Mouse (Mus musculus): ENCODE measurements around the gene Taf3. TPM values are rescaled to one million over a fixed set of nuclear protein-coding genes. Genes with fewer than 3 reads are reported as not detected.

The Taf3 gene
- polyA plus RNA-seq, 2 experiments, result 4.7 to 5.0 TPM

- no peak for ATAC-seq (ENCODE audit: insufficient read depth)
- Histone ChIP-seq H3K4me1 (replicated peaks; ENCODE audit: control insufficient read depth in 2 of 2, insufficient read depth in 2 of 2, low read length in 1 of 2) (peaks cover 0 to 4% of the 10 kb centered on the region in 2 experiments; a peak in 2 of 4 replicates), H3K36me3 (replicated peaks; ENCODE audit: control insufficient read depth, insufficient read depth, low read depth) (no peaks in the 10 kb centered on the region), H3K27ac (no peak overlapping the region), H3K9ac (replicated peaks) (no peak overlapping the region), H3K4me3 (ENCODE audit: insufficient read depth in 1 of 2, low read depth in 2 of 2, low read length in 2 of 2) (no peak overlapping the region), H3K9me3 (ENCODE audit: control insufficient read depth, low read length) (no peaks in the 10 kb centered on the region), H3K4me2 (ENCODE audit: low read depth) (no peak overlapping the region), H3K27me3 (ENCODE audit: control insufficient read depth, insufficient read depth, low read length) (no peaks in the 10 kb centered on the region)
- DNase-seq (ENCODE audit: low read depth in 3 of 3, low spot score in 3 of 3), result no peak
- TF ChIP-seq CTCF (IDR thresholded peaks at IDR 0.05; ENCODE audit: low read depth), result no peak
- no peak for TF ChIP-seq EP300 (IDR thresholded peaks at IDR 0.05; ENCODE audit: low read depth)
- WGBS (ENCODE audit: insufficient replicate concordance), result 23% methylated on average over 1 of the region's 1 CpGs
Measured at GRCm38 (mm10) chr2:9966634-9967033, 81.8 kb downstream of the Taf3 start.

GRCm38 (mm10) chr2:9965608-9966007 is 82.8 kb downstream of the Taf3 start:
- 35% methylated on average over 1 of the region's 1 CpGs for WGBS (ENCODE audit: insufficient replicate concordance)
- ATAC-seq (ENCODE audit: insufficient read depth), result no peak
- DNase-seq (ENCODE audit: low read depth in 3 of 3, low spot score in 3 of 3), result no peak
- Histone ChIP-seq H3K4me3 (ENCODE audit: insufficient read depth in 1 of 2, low read depth in 2 of 2, low read length in 2 of 2) (no peak overlapping the region), H3K27ac (no peak overlapping the region), H3K9me3 (ENCODE audit: control insufficient read depth, low read length) (no peaks in the 10 kb centered on the region), H3K9ac (replicated peaks) (no peak overlapping the region), H3K4me2 (ENCODE audit: low read depth) (no peak overlapping the region), H3K36me3 (replicated peaks; ENCODE audit: control insufficient read depth, insufficient read depth, low read depth) (no peaks in the 10 kb centered on the region), H3K27me3 (ENCODE audit: control insufficient read depth, insufficient read depth, low read length) (no peaks in the 10 kb centered on the region), H3K4me1 (replicated peaks; ENCODE audit: control insufficient read depth in 2 of 2, insufficient read depth in 2 of 2, low read length in 1 of 2) (peaks cover 0 to 4% of the 10 kb centered on the region in 2 experiments; a peak in 2 of 4 replicates)
- TF ChIP-seq EP300 (IDR thresholded peaks at IDR 0.05; ENCODE audit: low read depth) (no peak), CTCF (IDR thresholded peaks at IDR 0.05; ENCODE audit: low read depth) (no peak)

GRCm38 (mm10) chr2:9962871-9963270 is 85.5 kb downstream of the Taf3 start:
- Histone ChIP-seq H3K27me3 (ENCODE audit: control insufficient read depth, insufficient read depth, low read length) (no peaks in the 10 kb centered on the region), H3K27ac (no peak overlapping the region), H3K4me3 (ENCODE audit: insufficient read depth in 1 of 2, low read depth in 2 of 2, low read length in 2 of 2) (no peak overlapping the region), H3K36me3 (replicated peaks; ENCODE audit: control insufficient read depth, insufficient read depth, low read depth) (no peaks in the 10 kb centered on the region), H3K4me2 (ENCODE audit: low read depth) (no peak overlapping the region), H3K4me1 (replicated peaks; ENCODE audit: control insufficient read depth in 2 of 2, insufficient read depth in 2 of 2, low read length in 1 of 2) (no peaks in the 10 kb centered on the region), H3K9me3 (ENCODE audit: control insufficient read depth, low read length) (no peaks in the 10 kb centered on the region), H3K9ac (replicated peaks) (no peak overlapping the region)
- DNase-seq (ENCODE audit: low read depth in 3 of 3, low spot score in 3 of 3) (no peak), ATAC-seq (ENCODE audit: insufficient read depth) (no peak)
- TF ChIP-seq EP300 (IDR thresholded peaks at IDR 0.05; ENCODE audit: low read depth) (no peak), CTCF (IDR thresholded peaks at IDR 0.05; ENCODE audit: low read depth) (no peak)

GRCm38 (mm10) chr2:9961708-9962107 is 86.7 kb downstream of the Taf3 start:
- DNase-seq (ENCODE audit: low read depth in 3 of 3, low spot score in 3 of 3) (no peak), ATAC-seq (ENCODE audit: insufficient read depth) (no peak)
- no peaks in the 10 kb centered on the region for H3K36me3 ChIP-seq (replicated peaks; ENCODE audit: control insufficient read depth, insufficient read depth, low read depth)
- H3K9me3 ChIP-seq (ENCODE audit: control insufficient read depth, low read length), result no peaks in the 10 kb centered on the region
- WGBS (ENCODE audit: insufficient replicate concordance), result 39% methylated on average over 3 of the region's 3 CpGs
- H3K27me3 ChIP-seq (ENCODE audit: control insufficient read depth, insufficient read depth, low read length), result no peaks in the 10 kb centered on the region
- H3K27ac ChIP-seq, result no peak overlapping the region
- H3K4me3 ChIP-seq (ENCODE audit: insufficient read depth in 1 of 2, low read depth in 2 of 2, low read length in 2 of 2), result no peak overlapping the region
- TF ChIP-seq EP300 (IDR thresholded peaks at IDR 0.05; ENCODE audit: low read depth) (no peak), CTCF (IDR thresholded peaks at IDR 0.05; ENCODE audit: low read depth) (no peak)
- no peak overlapping the region for H3K9ac ChIP-seq (replicated peaks)
- no peaks in the 10 kb centered on the region for H3K4me1 ChIP-seq (replicated peaks; ENCODE audit: control insufficient read depth in 2 of 2, insufficient read depth in 2 of 2, low read length in 1 of 2)
- no peak overlapping the region for H3K4me2 ChIP-seq (ENCODE audit: low read depth)

- Histone ChIP-seq H3K27ac (no peak overlapping the region), H3K27me3 (ENCODE audit: control insufficient read depth, insufficient read depth, low read length) (no peaks in the 10 kb centered on the region), H3K9me3 (ENCODE audit: control insufficient read depth, low read length) (no peaks in the 10 kb centered on the region), H3K4me2 (ENCODE audit: low read depth) (no peak overlapping the region), H3K36me3 (replicated peaks; ENCODE audit: control insufficient read depth, insufficient read depth, low read depth) (no peaks in the 10 kb centered on the region), H3K9ac (replicated peaks) (no peak overlapping the region), H3K4me1 (replicated peaks; ENCODE audit: control insufficient read depth in 2 of 2, insufficient read depth in 2 of 2, low read length in 1 of 2) (peaks cover 0 to 9% of the 10 kb centered on the region in 2 experiments; a peak in 2 of 4 replicates), H3K4me3 (ENCODE audit: insufficient read depth in 1 of 2, low read depth in 2 of 2, low read length in 2 of 2) (no peak overlapping the region)
- TF ChIP-seq CTCF (IDR thresholded peaks at IDR 0.05; ENCODE audit: low read depth) (no peak), EP300 (IDR thresholded peaks at IDR 0.05; ENCODE audit: low read depth) (no peak)
- ATAC-seq (ENCODE audit: insufficient read depth), result no peak
- 67% methylated on average over 6 of the region's 6 CpGs for WGBS (ENCODE audit: insufficient replicate concordance)
- no peak for DNase-seq (ENCODE audit: low read depth in 3 of 3, low spot score in 3 of 3)
Measured at GRCm38 (mm10) chr2:9958011-9958410, 90.4 kb downstream of the Taf3 start.
